Mouse (Mus musculus) Patski (cell line): Measurements from ENCODE around the gene Samd7. TPM values are rescaled to one million over a fixed set of nuclear protein-coding genes. Genes with fewer than 3 reads are reported as not detected.

Experiments
- ATAC-seq: fragments of 100-300 bp; one replicate; pipeline ENCODE4 v1.8.0; 2021
- CTCF ChIA-PET: fragments of 350-600 bp; sonication (Branson Sonifier 250); formaldehyde crosslinking; loops from one replicate; lab custom pipeline; 2022; ENCODE audit warnings: inconsistent platforms; lab: Charles Lee
- POLR2A ChIA-PET: fragments of 350-600 bp; sonication (Branson Sonifier 250); formaldehyde crosslinking; loops from one replicate; lab custom pipeline; 2022; ENCODE audit warnings: antibody characterized with exemption, inconsistent platforms; lab: Charles Lee
- DNase-seq: peaks from one replicate; pipeline ENCODE4 v3.0.0-alpha.2; 2011; ENCODE audit warnings: low read depth, low spot score
- H3K27me3 ChIP-seq: fragments of 371-371 bp; one replicate; pipeline ENCODE4 v1.5.1; 2021
- CTCF ChIP-seq: fragments of 100-300 bp; IDR thresholded peaks from one replicate; pipeline ENCODE4 v1.5.1; 2021
- in situ Hi-C: fragments of 300-500 bp; cut with MboI; formaldehyde crosslinking; loops from 3 replicates; pipeline ENCODE4 v1.11.1; 2018; ENCODE audit warnings: low pct_unique_long_range_greater_than_20kb, mixed read lengths
- polyA plus RNA-seq: library from polyadenylated mRNA; unstranded; gene quantifications from one replicate; pipeline ENCODE4 v1.2.3, GENCODE M21; 2021

Samd7 gene
- polyA plus RNA-seq, 1 experiment from 2014 or later, result not detected

DNA sequence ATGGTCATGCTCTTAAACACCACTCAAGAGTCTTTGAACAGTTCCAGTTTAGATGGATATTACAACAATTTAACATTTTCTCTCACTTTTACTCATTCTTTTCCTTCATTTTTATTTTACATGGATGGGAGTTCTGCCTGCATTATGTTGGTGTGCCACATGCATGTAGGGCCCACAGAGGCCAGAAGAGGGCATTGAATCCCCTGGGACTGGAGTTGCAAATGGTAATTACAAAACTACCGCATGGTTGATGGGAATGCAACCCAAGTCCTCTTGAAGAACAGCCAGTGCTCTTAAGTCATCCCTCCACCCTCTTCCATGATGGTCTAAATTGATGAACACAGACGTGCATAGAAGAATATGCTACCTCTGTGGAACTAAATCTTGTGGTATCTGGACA lies 23.6 kb upstream of the Samd7 start:
- H3K27me3 ChIP-seq, result no peaks in the 10 kb centered on the region
- ATAC-seq, result no peak
- POLR2A ChIA-PET, result no interaction called here
- CTCF ChIA-PET, result no interaction called here
- peak; percentile 52 for TF ChIP-seq CTCF
- in situ Hi-C loops, result no loop called here
- no peak for DNase-seq

- in situ Hi-C loops, result no loop called here
- POLR2A ChIA-PET, result no interaction called here
Measured at GRCm38 (mm10) chr3:30723179-30723578, 22.9 kb upstream of the Samd7 start.

DNA sequence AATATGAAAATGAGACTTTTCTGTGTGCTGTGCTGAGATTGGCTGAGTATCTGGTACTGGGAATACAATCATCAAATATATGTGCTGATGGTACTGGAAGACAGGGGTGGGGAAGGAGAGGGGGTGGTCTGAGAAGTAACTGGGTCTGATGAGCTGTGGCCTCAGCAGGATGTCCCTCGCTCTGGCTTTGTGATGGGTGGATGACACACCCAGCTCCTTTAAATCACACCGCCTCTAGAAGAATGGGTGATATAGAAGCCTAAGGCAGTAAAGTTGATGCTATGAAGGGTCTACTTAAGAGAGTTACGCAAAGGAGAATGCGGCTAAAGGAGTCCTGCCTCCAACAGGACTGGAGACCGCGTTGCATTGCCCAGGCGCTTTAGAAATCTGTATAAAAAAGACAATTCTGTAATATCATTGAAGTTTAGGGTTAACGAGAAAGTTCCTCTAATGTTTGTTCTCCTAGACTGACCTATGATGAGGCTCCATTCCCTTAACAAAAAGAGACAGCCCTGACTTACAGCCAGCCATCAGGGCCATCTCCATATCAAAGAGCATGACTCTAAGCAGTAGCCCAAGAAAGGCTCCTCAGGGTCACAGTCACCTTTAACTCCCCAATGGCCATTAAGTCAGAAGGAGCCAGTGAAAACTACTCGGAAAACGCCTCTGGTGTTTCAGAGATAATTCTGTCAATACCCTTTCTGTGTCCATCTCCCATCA lies 21.8 kb upstream of the Samd7 start:
- in situ Hi-C loops, result no loop called here
- ATAC-seq (no peak), DNase-seq (no peak)
- CTCF ChIA-PET, result interaction anchor here (0.7 to 1.9 kb wide), 7 partner anchors 8 to 96 kb away, joined by 3 to 7 read pairs (median 3); no protein-coding TSS in a partner anchor
- H3K27me3 ChIP-seq, result no peaks in the 10 kb centered on the region
- TF ChIP-seq CTCF, result no peak
- POLR2A ChIA-PET, result no interaction called here

More at GRCm38 (mm10) chr3:30723179-30723578, 22.9 kb upstream of the Samd7 start:
- TF ChIP-seq CTCF, result no peak
- ATAC-seq (no peak), DNase-seq (no peak)
- no peaks in the 10 kb centered on the region for H3K27me3 ChIP-seq
- CTCF ChIA-PET, result interaction anchor here (0.9 kb wide), 1 partner anchor 38 kb away, joined by 3 read pairs; no protein-coding TSS in a partner anchor

DNA sequence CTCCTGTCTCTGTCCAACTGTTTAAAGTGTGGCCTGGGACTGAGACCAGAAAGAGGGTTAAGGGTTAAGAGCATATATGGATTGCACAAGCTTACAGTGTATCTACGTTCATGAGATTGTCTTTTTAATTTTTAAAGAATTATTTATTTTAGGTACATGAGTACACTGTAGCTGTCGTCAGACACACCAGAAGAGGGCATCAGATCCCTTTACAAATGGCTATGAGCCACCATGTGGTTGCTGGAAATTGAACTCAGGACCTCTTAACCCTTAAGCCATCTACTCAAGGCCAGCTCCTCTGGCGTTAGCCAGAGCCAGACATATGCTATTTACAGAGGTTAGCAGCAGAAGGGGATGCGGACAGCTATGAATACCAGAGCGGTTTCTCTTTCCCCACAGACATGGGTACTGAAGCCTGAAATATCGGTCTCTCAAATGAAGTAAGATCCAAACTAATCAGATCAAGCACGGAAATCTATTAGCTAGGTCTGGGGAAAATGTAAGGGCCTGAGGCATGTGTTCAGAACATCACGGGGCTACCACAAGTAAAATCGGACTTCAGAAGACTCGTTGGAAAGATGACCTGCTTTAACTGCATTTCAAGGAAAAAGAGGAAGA lies 21.1 kb upstream of the Samd7 start:
- CTCF ChIA-PET, result interaction anchor here (0.9 to 1.9 kb wide), 10 partner anchors 9 to 95 kb away, joined by 3 to 7 read pairs (median 3); no protein-coding TSS in a partner anchor
- POLR2A ChIA-PET, result no interaction called here
- DNase-seq (no peak), ATAC-seq (no peak)
- no peaks in the 10 kb centered on the region for H3K27me3 ChIP-seq
- peak; percentile 45 for TF ChIP-seq CTCF
- in situ Hi-C loops, result no loop called here

DNA sequence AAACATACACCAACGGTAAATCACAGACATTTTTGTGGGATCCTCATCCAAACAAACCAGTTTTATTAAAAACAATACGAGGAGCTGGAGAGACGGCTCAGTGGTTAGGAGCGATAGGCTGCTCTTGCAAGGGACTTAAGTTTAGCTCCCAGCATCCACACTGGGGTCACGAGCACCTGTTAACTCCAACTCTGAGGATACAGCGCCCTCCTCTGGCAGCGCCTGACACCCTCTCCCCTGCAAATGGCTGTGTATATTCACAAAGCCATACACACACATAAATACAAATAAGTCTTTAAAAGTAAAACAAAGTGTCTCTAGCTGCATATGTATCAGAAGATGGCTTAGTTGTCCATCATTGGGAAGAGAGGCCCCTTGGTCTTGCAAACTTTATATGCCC lies 20.6 kb upstream of the Samd7 start:
- CTCF ChIA-PET, result interaction anchor here (0.9 to 1.9 kb wide), 9 partner anchors 9 to 64 kb away, joined by 3 to 7 read pairs (median 3); no protein-coding TSS in a partner anchor
- DNase-seq (no peak), ATAC-seq (no peak)
- in situ Hi-C loops, result no loop called here
- H3K27me3 ChIP-seq, result no peaks in the 10 kb centered on the region
- POLR2A ChIA-PET, result no interaction called here
- peak; percentile 58 for TF ChIP-seq CTCF

GRCm38 (mm10) chr3:30727209-30727608 lies 18.9 kb upstream of the Samd7 start:
- ChIA-PET CTCF (no interaction called here), POLR2A (interaction anchor here (1.2 kb wide), 1 partner anchor 10 kb away, joined by 3 read pairs; no protein-coding TSS in a partner anchor)
- no peak for ATAC-seq
- in situ Hi-C loops, result no loop called here
- H3K27me3 ChIP-seq, result no peaks in the 10 kb centered on the region
- no peak for DNase-seq
- no peak for TF ChIP-seq CTCF

DNA sequence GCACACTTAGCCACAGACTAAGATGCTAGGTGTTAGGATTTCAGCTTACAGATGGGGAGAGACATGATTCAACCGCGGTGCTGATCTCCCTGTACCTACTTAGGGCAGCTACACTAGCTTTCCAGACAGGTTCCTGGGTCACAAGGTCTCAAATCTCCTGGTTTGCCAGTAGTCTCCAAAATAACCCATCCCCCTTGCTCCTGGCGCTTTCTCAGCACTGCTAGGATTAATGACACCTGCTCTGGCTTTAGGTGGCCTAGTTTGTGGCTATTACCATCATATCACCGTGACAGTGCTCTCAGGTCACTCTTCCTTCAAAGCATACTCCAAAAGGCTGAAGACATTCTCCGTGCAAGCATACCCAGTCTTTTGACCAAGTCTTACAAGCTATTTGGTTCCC lies 17.0 kb upstream of the Samd7 start:
- ATAC-seq, result no peak
- H3K27me3 ChIP-seq, result no peaks in the 10 kb centered on the region
- TF ChIP-seq CTCF, result no peak
- no peak for DNase-seq
- ChIA-PET POLR2A (no interaction called here), CTCF (interaction anchor here (0.9 to 2.3 kb wide), 3 partner anchors 10 to 103 kb away, joined by 3 to 8 read pairs (median 3); no protein-coding TSS in a partner anchor)
- in situ Hi-C loops, result no loop called here

- ChIA-PET POLR2A (interaction anchor here (1.0 kb wide), 1 partner anchor 10 kb away, joined by 3 read pairs; no protein-coding TSS in a partner anchor), CTCF (interaction anchor here (0.7 to 2.0 kb wide), 6 partner anchors 10 to 41 kb away, joined by 3 to 6 read pairs (median 4); partner anchors contain the start of gene Samd7)
- ATAC-seq, result no peak
- in situ Hi-C loops, result no loop called here
- no peak for DNase-seq
- TF ChIP-seq CTCF, result no peak
- H3K27me3 ChIP-seq, result no peaks in the 10 kb centered on the region
Measured at GRCm38 (mm10) chr3:30736809-30737208, 9.3 kb upstream of the Samd7 start.

- in situ Hi-C loops, result no loop called here
- DNase-seq, result peak; percentile 39
- TF ChIP-seq CTCF, result no peak
- no peaks in the 10 kb centered on the region for H3K27me3 ChIP-seq
- ATAC-seq, result peak; percentile 75
- ChIA-PET POLR2A (no interaction called here), CTCF (interaction anchor here (0.9 to 3.4 kb wide), 3 partner anchors 11 to 35 kb away, joined by 3 to 8 read pairs (median 3); no protein-coding TSS in a partner anchor)
Measured at GRCm38 (mm10) chr3:30741306-30741705, 4.8 kb upstream of the Samd7 start.

DNA sequence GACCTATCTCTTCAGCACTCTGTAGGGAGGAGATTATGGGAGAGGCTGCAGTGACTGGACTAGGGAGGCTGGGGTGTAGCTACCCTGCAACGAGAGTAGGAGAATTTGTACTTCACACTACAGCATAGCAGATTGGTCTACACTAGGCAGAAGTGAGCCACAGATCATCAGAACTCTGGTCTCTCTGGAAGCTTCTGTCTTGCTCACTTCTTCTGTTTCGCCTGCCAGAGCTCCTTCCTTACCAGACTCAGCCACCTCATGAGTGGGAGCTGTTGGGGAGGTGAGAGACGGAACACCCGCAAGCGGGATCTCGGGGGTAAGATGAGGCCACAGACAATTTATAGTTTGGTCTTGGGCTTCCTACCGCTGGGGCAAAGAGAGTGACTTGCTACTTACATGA lies 3.2 kb upstream of the Samd7 start:
- ChIA-PET CTCF (interaction anchor here (1.5 kb wide), 1 partner anchor 28 kb away, joined by 4 read pairs; no protein-coding TSS in a partner anchor), POLR2A (interaction anchor here (1.0 kb wide), 1 partner anchor 25 kb away, joined by 3 read pairs; no protein-coding TSS in a partner anchor)
- in situ Hi-C loops, result no loop called here
- no peaks in the 10 kb centered on the region for H3K27me3 ChIP-seq
- ATAC-seq (no peak), DNase-seq (no peak)
- TF ChIP-seq CTCF, result no peak
